Mouse (Mus musculus): ENCODE measurements around the gene Nptn. TPM values are rescaled to one million over a fixed set of nuclear protein-coding genes. Genes with fewer than 3 reads are reported as not detected.

The Nptn gene
- polyA plus RNA-seq, 1 experiment from 2014 or later = 145 TPM

GRCm38 (mm10) chr9:58682106-58682505 is 100.1 kb downstream of the Nptn start:
- H3K4me3 ChIP-seq = no peak overlapping the region
- H3K9me3 ChIP-seq = no peaks in the 10 kb centered on the region
- H3K4me1 ChIP-seq = peaks cover 3% of the 10 kb centered on the region; the same call in 1 of the 2 replicates
- WGBS = 51% methylated on average over 6 of the region's 6 CpGs
- H3K36me3 ChIP-seq = no peaks in the 10 kb centered on the region
- no peak for ATAC-seq (replicated peaks)
- H3K9ac ChIP-seq (replicated peaks) = no peak overlapping the region
- no peak overlapping the region for H3K27ac ChIP-seq (replicated peaks)
- no peaks in the 10 kb centered on the region for H3K27me3 ChIP-seq
- H3K4me2 ChIP-seq (replicated peaks) = no peak overlapping the region

DNA sequence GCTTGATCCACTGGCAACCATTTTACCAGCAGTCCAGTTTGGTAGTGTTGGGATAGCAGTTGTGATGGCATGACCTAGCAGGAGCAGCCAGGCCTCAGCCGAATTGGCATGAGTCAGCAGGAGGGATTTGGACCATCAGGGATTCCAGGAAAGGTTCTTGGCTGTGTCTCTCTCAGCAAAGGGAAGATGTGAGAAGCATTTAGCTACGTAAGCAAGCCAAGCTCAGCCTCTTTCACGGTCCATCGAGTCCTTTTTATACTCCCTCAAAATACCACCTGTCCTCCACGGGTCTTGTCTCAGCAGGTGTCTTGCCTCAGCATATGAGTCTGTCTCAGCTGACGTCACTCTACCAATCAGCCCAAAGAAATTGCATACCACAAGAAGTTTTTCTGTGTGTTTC is 101.3 kb downstream of the Nptn start:
- no peak for ATAC-seq (replicated peaks)
- Histone ChIP-seq H3K4me2 (replicated peaks) (no peak overlapping the region), H3K27me3 (no peaks in the 10 kb centered on the region), H3K36me3 (no peaks in the 10 kb centered on the region), H3K4me3 (no peak overlapping the region), H3K4me1 (peaks cover 3% of the 10 kb centered on the region; the same call in 1 of the 2 replicates), H3K9ac (replicated peaks) (no peak overlapping the region), H3K27ac (replicated peaks) (no peak overlapping the region), H3K9me3 (no peaks in the 10 kb centered on the region)
- WGBS = 27% methylated on average over 6 of the region's 6 CpGs

GRCm38 (mm10) chr9:58685290-58685689 is 103.2 kb downstream of the Nptn start:
- Histone ChIP-seq H3K36me3 (no peaks in the 10 kb centered on the region), H3K9me3 (no peaks in the 10 kb centered on the region), H3K4me3 (no peak overlapping the region), H3K4me1 (peaks cover 3% of the 10 kb centered on the region; the same call in 1 of the 2 replicates), H3K27ac (replicated peaks) (no peak overlapping the region), H3K27me3 (no peaks in the 10 kb centered on the region), H3K9ac (replicated peaks) (no peak overlapping the region), H3K4me2 (replicated peaks) (no peak overlapping the region)
- WGBS = 90% methylated on average over 10 of the region's 10 CpGs
- no peak for ATAC-seq (replicated peaks)

DNA sequence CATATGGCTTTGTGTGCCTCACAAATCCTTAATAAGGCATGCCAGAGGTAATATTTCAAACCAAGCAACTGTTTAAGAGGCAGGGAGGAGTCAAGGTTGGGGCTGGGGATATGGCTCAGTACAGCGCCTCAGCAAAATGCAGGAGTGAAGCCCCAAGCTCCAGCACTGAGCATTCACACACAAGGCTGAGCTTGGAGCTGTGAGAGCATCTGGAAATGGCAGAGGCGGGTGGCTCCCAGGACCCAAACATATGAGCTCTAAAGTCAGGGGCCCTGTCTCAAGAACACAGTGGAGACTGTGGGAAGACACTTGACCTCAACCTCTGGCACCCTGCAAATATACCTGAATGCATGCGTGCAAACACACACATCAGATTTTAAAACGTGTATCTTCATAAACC is 106.0 kb downstream of the Nptn start:
- 89% methylated on average over 4 of the region's 4 CpGs for WGBS
- ATAC-seq (replicated peaks) = no peak
- no peak overlapping the region for H3K27ac ChIP-seq (replicated peaks)
- no peak overlapping the region for H3K4me3 ChIP-seq
- H3K9ac ChIP-seq (replicated peaks) = no peak overlapping the region
- H3K4me2 ChIP-seq (replicated peaks) = no peak overlapping the region
- H3K9me3 ChIP-seq = no peaks in the 10 kb centered on the region
- H3K4me1 ChIP-seq = no peaks in the 10 kb centered on the region
- H3K36me3 ChIP-seq = no peaks in the 10 kb centered on the region
- no peaks in the 10 kb centered on the region for H3K27me3 ChIP-seq

GRCm38 (mm10) chr9:58690701-58691100 is 108.7 kb downstream of the Nptn start:
- H3K36me3 ChIP-seq = no peaks in the 10 kb centered on the region
- no peak overlapping the region for H3K27ac ChIP-seq (replicated peaks)
- ATAC-seq (replicated peaks) = no peak
- H3K9ac ChIP-seq (replicated peaks) = no peak overlapping the region
- no peaks in the 10 kb centered on the region for H3K4me1 ChIP-seq
- no peak overlapping the region for H3K4me2 ChIP-seq (replicated peaks)
- H3K4me3 ChIP-seq = no peak overlapping the region
- no peaks in the 10 kb centered on the region for H3K9me3 ChIP-seq
- no peaks in the 10 kb centered on the region for H3K27me3 ChIP-seq
- WGBS = 80% methylated on average over 4 of the region's 4 CpGs

DNA sequence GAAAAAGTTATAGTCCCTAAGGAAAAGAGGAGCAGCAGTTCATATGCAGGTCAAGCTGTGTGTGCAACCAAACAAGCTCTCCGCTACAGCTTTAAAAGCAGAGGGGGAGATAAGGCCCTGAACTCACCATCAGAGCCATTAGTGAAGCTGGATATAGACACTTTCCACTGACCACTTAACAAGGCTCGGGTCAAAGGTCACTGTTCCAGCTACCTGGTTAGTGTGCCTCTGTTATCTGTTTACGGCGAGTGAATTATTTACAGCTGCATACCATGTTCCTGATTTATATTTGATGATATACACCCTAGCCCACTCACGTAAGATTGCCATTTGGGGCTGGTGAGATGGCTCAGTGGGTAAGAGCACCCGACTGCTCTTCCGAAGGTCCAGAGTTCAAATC is 109.4 kb downstream of the Nptn start:
- Histone ChIP-seq H3K4me3 (no peak overlapping the region), H3K4me1 (no peaks in the 10 kb centered on the region), H3K4me2 (replicated peaks) (no peak overlapping the region), H3K9ac (replicated peaks) (no peak overlapping the region), H3K27me3 (no peaks in the 10 kb centered on the region), H3K36me3 (no peaks in the 10 kb centered on the region), H3K27ac (replicated peaks) (no peak overlapping the region), H3K9me3 (no peaks in the 10 kb centered on the region)
- no peak for ATAC-seq (replicated peaks)
- 93% methylated on average over 7 of the region's 7 CpGs for WGBS

GRCm38 (mm10) chr9:58698486-58698885 is 116.4 kb downstream of the Nptn start:
- no peaks in the 10 kb centered on the region for H3K4me1 ChIP-seq
- WGBS = 100% methylated on average over 2 of the region's 2 CpGs
- H3K9me3 ChIP-seq = no peaks in the 10 kb centered on the region
- no peak overlapping the region for H3K27ac ChIP-seq (replicated peaks)
- H3K36me3 ChIP-seq = no peaks in the 10 kb centered on the region
- no peak overlapping the region for H3K4me2 ChIP-seq (replicated peaks)
- no peaks in the 10 kb centered on the region for H3K27me3 ChIP-seq
- no peak overlapping the region for H3K9ac ChIP-seq (replicated peaks)
- H3K4me3 ChIP-seq = no peak overlapping the region
- no peak for ATAC-seq (replicated peaks)

GRCm38 (mm10) chr9:58701751-58702150 is 119.7 kb downstream of the Nptn start:
- Histone ChIP-seq H3K27ac (replicated peaks) (no peak overlapping the region), H3K4me3 (no peak overlapping the region), H3K4me2 (replicated peaks) (no peak overlapping the region), H3K4me1 (no peaks in the 10 kb centered on the region), H3K9me3 (no peaks in the 10 kb centered on the region), H3K27me3 (no peaks in the 10 kb centered on the region), H3K36me3 (no peaks in the 10 kb centered on the region), H3K9ac (replicated peaks) (no peak overlapping the region)
- WGBS = 92% methylated on average over 2 of the region's 2 CpGs
- ATAC-seq (replicated peaks) = no peak

- no peaks in the 10 kb centered on the region for H3K9me3 ChIP-seq
- no peak overlapping the region for H3K27ac ChIP-seq (replicated peaks)
- no peaks in the 10 kb centered on the region for H3K27me3 ChIP-seq
- H3K9ac ChIP-seq (replicated peaks) = no peak overlapping the region
- WGBS = 86% methylated on average over 7 of the region's 7 CpGs
- H3K4me1 ChIP-seq = no peaks in the 10 kb centered on the region
- no peak overlapping the region for H3K4me2 ChIP-seq (replicated peaks)
- no peak overlapping the region for H3K4me3 ChIP-seq
- no peaks in the 10 kb centered on the region for H3K36me3 ChIP-seq
- ATAC-seq (replicated peaks) = no peak
These were observed 121.7 kb downstream of the Nptn start for GRCm38 (mm10) chr9:58703766-58704165.

DNA sequence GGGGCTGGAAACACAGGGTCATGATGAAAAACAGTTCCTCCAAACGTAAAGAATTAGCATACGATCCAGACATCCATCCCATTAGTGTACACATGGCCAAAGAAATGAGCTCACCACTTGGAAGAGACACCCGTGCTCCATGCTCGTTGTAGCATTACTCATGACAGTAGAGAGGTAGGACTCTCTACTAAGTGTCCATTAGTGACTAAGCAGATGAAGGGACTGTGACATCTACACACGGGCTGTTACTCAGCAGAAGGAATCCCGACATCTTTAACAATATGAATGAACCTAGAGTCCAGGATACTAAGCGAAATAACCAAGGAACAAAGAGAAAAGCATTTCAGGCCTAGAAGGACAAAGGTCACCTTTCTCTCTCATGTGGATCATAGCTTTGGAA is 124.0 kb downstream of the Nptn start:
- 60% methylated on average over 7 of the region's 7 CpGs for WGBS

More for the DNA sequence above, 124.0 kb downstream of the Nptn start:
- Histone ChIP-seq H3K4me3 (no peak overlapping the region), H3K4me1 (no peaks in the 10 kb centered on the region), H3K27me3 (no peaks in the 10 kb centered on the region), H3K9ac (replicated peaks) (no peak overlapping the region), H3K27ac (replicated peaks) (no peak overlapping the region), H3K36me3 (no peaks in the 10 kb centered on the region), H3K9me3 (no peaks in the 10 kb centered on the region), H3K4me2 (replicated peaks) (no peak overlapping the region)
- ATAC-seq (replicated peaks) = no peak

Other genes starting within 250 kb of the Nptn start
- not detected in 2 replicates for gene Tbc1d21, start 211.8 kb upstream of the Nptn start, polyA plus RNA-seq (2015; fragmentation: Nextera tagmentation; extraction: Ambion mirVana)
- gene Insyn1, start 93.6 kb upstream of the Nptn start, polyA plus RNA-seq (2015; fragmentation: Nextera tagmentation; extraction: Ambion mirVana) = 6.7 and 7.7 TPM in 2 replicates
- gene Cd276, start 26.8 kb upstream of the Nptn start, polyA plus RNA-seq (2015; fragmentation: Nextera tagmentation; extraction: Ambion mirVana) = 30.9 and 31.0 TPM in 2 replicates
- gene Rec114, start 161.7 kb downstream of the Nptn start, polyA plus RNA-seq (2015; fragmentation: Nextera tagmentation; extraction: Ambion mirVana) = 1.5 and 1.6 TPM in 2 replicates
- gene Hcn4, start 241.2 kb downstream of the Nptn start, polyA plus RNA-seq (2015; fragmentation: Nextera tagmentation; extraction: Ambion mirVana) = 2.6 TPM in 2 replicates

Measured in forebrain, embryonic 15.5 days (tissue).